Mouse (Mus musculus): Measurements from ENCODE around the gene Dpp6. TPM values are rescaled to one million over a fixed set of nuclear protein-coding genes. Genes with fewer than 3 reads are reported as not detected.

The Dpp6 gene
- polyA plus RNA-seq, 1 experiment from 2014 or later, result 88.3 TPM

GRCm38 (mm10) chr5:27615769-27616168 is 798.8 kb downstream of the Dpp6 start:
- Histone ChIP-seq H3K36me3 (no peaks in the 10 kb centered on the region), H3K27ac (replicated peaks) (no peak overlapping the region), H3K27me3 (replicated peaks) (no peaks in the 10 kb centered on the region), H3K9me3 (replicated peaks) (no peaks in the 10 kb centered on the region), H3K4me2 (no peak overlapping the region), H3K9ac (replicated peaks) (no peak overlapping the region), H3K4me1 (no peaks in the 10 kb centered on the region), H3K4me3 (replicated peaks) (no peak overlapping the region)
- ATAC-seq (ENCODE audit: low FRiP score), result peak; percentile 74
- 40% methylated on average over 7 of the region's 7 CpGs for WGBS

- H3K4me2 ChIP-seq, result no peak overlapping the region
- H3K27ac ChIP-seq (replicated peaks), result no peak overlapping the region
- H3K27me3 ChIP-seq (replicated peaks), result no peaks in the 10 kb centered on the region
- no peaks in the 10 kb centered on the region; the same call in 1 of the 2 replicates for H3K4me1 ChIP-seq
- H3K36me3 ChIP-seq, result no peaks in the 10 kb centered on the region
- H3K4me3 ChIP-seq (replicated peaks), result no peak overlapping the region
- H3K9me3 ChIP-seq (replicated peaks), result no peaks in the 10 kb centered on the region
- no peak overlapping the region for H3K9ac ChIP-seq (replicated peaks)
- no peak for ATAC-seq (ENCODE audit: low FRiP score)
These were observed 804.8 kb downstream of the Dpp6 start for GRCm38 (mm10) chr5:27621811-27622210.

GRCm38 (mm10) chr5:27623876-27624275 is 806.9 kb downstream of the Dpp6 start:
- H3K9me3 ChIP-seq (replicated peaks), result no peaks in the 10 kb centered on the region
- WGBS, result 58% methylated on average over 1 of the region's 1 CpGs
- no peak for ATAC-seq (ENCODE audit: low FRiP score)

GRCm38 (mm10) chr5:27632151-27632550 is 815.1 kb downstream of the Dpp6 start:
- Histone ChIP-seq H3K4me3 (replicated peaks) (no peak overlapping the region), H3K27me3 (replicated peaks) (no peaks in the 10 kb centered on the region), H3K9me3 (replicated peaks) (no peaks in the 10 kb centered on the region), H3K4me1 (no peaks in the 10 kb centered on the region), H3K9ac (replicated peaks) (no peak overlapping the region), H3K27ac (replicated peaks) (no peak overlapping the region), H3K4me2 (no peak overlapping the region), H3K36me3 (peaks cover 36% of the 10 kb centered on the region)
- no peak for ATAC-seq (ENCODE audit: low FRiP score)
- 92% methylated on average over 2 of the region's 2 CpGs for WGBS

More at GRCm38 (mm10) chr5:27623876-27624275, 806.9 kb downstream of the Dpp6 start:
- H3K9ac ChIP-seq (replicated peaks), result no peak overlapping the region
- H3K4me3 ChIP-seq (replicated peaks), result no peak overlapping the region
- H3K4me2 ChIP-seq, result no peak overlapping the region
- no peak overlapping the region for H3K27ac ChIP-seq (replicated peaks)
- H3K27me3 ChIP-seq (replicated peaks), result no peaks in the 10 kb centered on the region
- H3K36me3 ChIP-seq, result no peaks in the 10 kb centered on the region
- no peaks in the 10 kb centered on the region; the same call in 1 of the 2 replicates for H3K4me1 ChIP-seq

- no peak for ATAC-seq (ENCODE audit: low FRiP score)
- 74% methylated on average over 2 of the region's 2 CpGs for WGBS
These were observed 818.9 kb downstream of the Dpp6 start for GRCm38 (mm10) chr5:27635941-27636340.

GRCm38 (mm10) chr5:27641876-27642275 is 824.9 kb downstream of the Dpp6 start:
- Histone ChIP-seq H3K4me2 (no peak overlapping the region), H3K27ac (replicated peaks) (no peak overlapping the region), H3K36me3 (peaks cover 41% of the 10 kb centered on the region), H3K4me1 (no peaks in the 10 kb centered on the region), H3K4me3 (replicated peaks) (no peak overlapping the region), H3K9ac (replicated peaks) (no peak overlapping the region), H3K9me3 (replicated peaks) (no peaks in the 10 kb centered on the region), H3K27me3 (replicated peaks) (no peaks in the 10 kb centered on the region)
- no peak for ATAC-seq (ENCODE audit: low FRiP score)
- WGBS, result 93% methylated on average over 1 of the region's 1 CpGs

More at GRCm38 (mm10) chr5:27635941-27636340, 818.9 kb downstream of the Dpp6 start:
- no peaks in the 10 kb centered on the region for H3K9me3 ChIP-seq (replicated peaks)
- H3K4me2 ChIP-seq, result no peak overlapping the region
- no peaks in the 10 kb centered on the region for H3K4me1 ChIP-seq
- H3K27me3 ChIP-seq (replicated peaks), result no peaks in the 10 kb centered on the region
- H3K9ac ChIP-seq (replicated peaks), result no peak overlapping the region
- H3K27ac ChIP-seq (replicated peaks), result no peak overlapping the region
- H3K36me3 ChIP-seq, result peaks cover 46% of the 10 kb centered on the region
- no peak overlapping the region for H3K4me3 ChIP-seq (replicated peaks)

GRCm38 (mm10) chr5:27651879-27652814 is 835.1 kb downstream of the Dpp6 start:
- Histone ChIP-seq H3K4me2 (no peak overlapping the region), H3K27me3 (replicated peaks) (no peaks in the 10 kb centered on the region), H3K36me3 (peaks cover 9% of the 10 kb centered on the region), H3K4me1 (no peaks in the 10 kb centered on the region), H3K9ac (replicated peaks) (no peak overlapping the region), H3K4me3 (replicated peaks) (no peak overlapping the region), H3K27ac (replicated peaks) (no peak overlapping the region), H3K9me3 (replicated peaks) (no peaks in the 10 kb centered on the region)
- 62% methylated on average over 8 of the region's 8 CpGs for WGBS
- peak; percentile 43; the same call in 1 of the 2 replicates for ATAC-seq (ENCODE audit: low FRiP score)

- no peaks in the 10 kb centered on the region for H3K27me3 ChIP-seq (replicated peaks)
- no peak for ATAC-seq (ENCODE audit: low FRiP score)
- no peak overlapping the region for H3K4me2 ChIP-seq
- WGBS, result 52% methylated on average over 6 of the region's 6 CpGs
- H3K9me3 ChIP-seq (replicated peaks), result no peaks in the 10 kb centered on the region
- peaks cover 9% of the 10 kb centered on the region for H3K36me3 ChIP-seq
- H3K4me3 ChIP-seq (replicated peaks), result no peak overlapping the region
- H3K4me1 ChIP-seq, result no peaks in the 10 kb centered on the region
- no peak overlapping the region for H3K9ac ChIP-seq (replicated peaks)
- H3K27ac ChIP-seq (replicated peaks), result no peak overlapping the region
These were observed 839.1 kb downstream of the Dpp6 start for GRCm38 (mm10) chr5:27656101-27656500.

- H3K27ac ChIP-seq (replicated peaks), result peak overlapping the region; percentile 61; the same call in 1 of the 2 replicates
- 78% methylated on average over 4 of the region's 4 CpGs for WGBS
- no peaks in the 10 kb centered on the region for H3K27me3 ChIP-seq (replicated peaks)
- H3K4me3 ChIP-seq (replicated peaks), result no peak overlapping the region
- no peak overlapping the region for H3K4me2 ChIP-seq
- no peaks in the 10 kb centered on the region for H3K4me1 ChIP-seq
- peaks cover 19% of the 10 kb centered on the region for H3K36me3 ChIP-seq
- no peaks in the 10 kb centered on the region for H3K9me3 ChIP-seq (replicated peaks)
- no peak for ATAC-seq (ENCODE audit: low FRiP score)
- no peak overlapping the region for H3K9ac ChIP-seq (replicated peaks)
These were observed 840.7 kb downstream of the Dpp6 start for GRCm38 (mm10) chr5:27657672-27658071.

- no peak overlapping the region for H3K27ac ChIP-seq (replicated peaks)
- H3K36me3 ChIP-seq, result peaks cover 24% of the 10 kb centered on the region
- no peak for ATAC-seq (ENCODE audit: low FRiP score)
- 70% methylated on average over 5 of the region's 5 CpGs for WGBS
- no peak overlapping the region for H3K4me3 ChIP-seq (replicated peaks)
- H3K27me3 ChIP-seq (replicated peaks), result no peaks in the 10 kb centered on the region
- no peaks in the 10 kb centered on the region for H3K4me1 ChIP-seq
- no peak overlapping the region for H3K4me2 ChIP-seq
- no peaks in the 10 kb centered on the region for H3K9me3 ChIP-seq (replicated peaks)
- no peak overlapping the region for H3K9ac ChIP-seq (replicated peaks)
These were observed 841.2 kb downstream of the Dpp6 start for GRCm38 (mm10) chr5:27658165-27658564.

- Histone ChIP-seq H3K4me1 (no peaks in the 10 kb centered on the region), H3K27ac (replicated peaks) (no peak overlapping the region), H3K4me3 (replicated peaks) (no peak overlapping the region), H3K36me3 (peaks cover 26% of the 10 kb centered on the region), H3K27me3 (replicated peaks) (no peaks in the 10 kb centered on the region), H3K9ac (replicated peaks) (no peak overlapping the region), H3K9me3 (replicated peaks) (no peaks in the 10 kb centered on the region), H3K4me2 (no peak overlapping the region)
- no peak for ATAC-seq (ENCODE audit: low FRiP score)
These were observed 841.6 kb downstream of the Dpp6 start for GRCm38 (mm10) chr5:27658569-27658968.

- Histone ChIP-seq H3K4me2 (no peak overlapping the region), H3K27me3 (replicated peaks) (no peaks in the 10 kb centered on the region), H3K27ac (replicated peaks) (no peak overlapping the region), H3K36me3 (peaks cover 23% of the 10 kb centered on the region), H3K9ac (replicated peaks) (no peak overlapping the region), H3K4me1 (no peaks in the 10 kb centered on the region), H3K4me3 (replicated peaks) (no peak overlapping the region), H3K9me3 (replicated peaks) (no peaks in the 10 kb centered on the region)
- no peak for ATAC-seq (ENCODE audit: low FRiP score)
- WGBS, result 93% methylated on average over 2 of the region's 2 CpGs
These were observed 842.0 kb downstream of the Dpp6 start for GRCm38 (mm10) chr5:27659019-27659418.
